Mouse (Mus musculus): Measurements from ENCODE around the gene Gm42674. TPM values are rescaled to one million over a fixed set of nuclear protein-coding genes. Genes with fewer than 3 reads are reported as not detected.

Gm42674 gene
- polyA plus RNA-seq, 1 experiment: not detected

GRCm38 (mm10) chr3:90629298-90629697 is 27.6 kb downstream of the Gm42674 start:
- Histone ChIP-seq H3K4me3 (ENCODE audit: low read depth, low read length) (no peak overlapping the region), H3K4me1 (ENCODE audit: control insufficient read depth, insufficient read depth, insufficient read length, low read length) (peaks cover 11% of the 10 kb centered on the region), H3K27ac (ENCODE audit: insufficient read depth, low read depth, low read length) (no peak overlapping the region), H3K27me3 (ENCODE audit: control insufficient read depth, insufficient read depth, low read length) (no peaks in the 10 kb centered on the region), H3K36me3 (ENCODE audit: control insufficient read depth, insufficient read depth, low read length) (no peaks in the 10 kb centered on the region)
- TF ChIP-seq CTCF (IDR thresholded peaks at IDR 0.05; ENCODE audit: extremely low read depth, insufficient read length, insufficient replicate concordance, low read depth, low read length) (no peak), POLR2A (IDR thresholded peaks at IDR 0.05; ENCODE audit: low read depth, low read length) (no peak)
- WGBS: 90% methylated on average over 2 of the region's 2 CpGs

GRCm38 (mm10) chr3:90631984-90632383 is 30.3 kb downstream of the Gm42674 start:
- H3K36me3 ChIP-seq (ENCODE audit: control insufficient read depth, insufficient read depth, low read length): no peaks in the 10 kb centered on the region
- no peaks in the 10 kb centered on the region for H3K27me3 ChIP-seq (ENCODE audit: control insufficient read depth, insufficient read depth, low read length)
- H3K4me1 ChIP-seq (ENCODE audit: control insufficient read depth, insufficient read depth, insufficient read length, low read length): peaks cover 3% of the 10 kb centered on the region; the same call in 1 of the 2 replicates
- no peak overlapping the region for H3K27ac ChIP-seq (ENCODE audit: insufficient read depth, low read depth, low read length)
- 80% methylated on average over 2 of the region's 2 CpGs for WGBS
- TF ChIP-seq CTCF (IDR thresholded peaks at IDR 0.05; ENCODE audit: extremely low read depth, insufficient read length, insufficient replicate concordance, low read depth, low read length) (no peak), POLR2A (IDR thresholded peaks at IDR 0.05; ENCODE audit: low read depth, low read length) (no peak)
- no peak overlapping the region for H3K4me3 ChIP-seq (ENCODE audit: low read depth, low read length)

- Histone ChIP-seq H3K36me3 (ENCODE audit: control insufficient read depth, insufficient read depth, low read length) (no peaks in the 10 kb centered on the region), H3K4me3 (ENCODE audit: low read depth, low read length) (no peak overlapping the region), H3K27me3 (ENCODE audit: control insufficient read depth, insufficient read depth, low read length) (no peaks in the 10 kb centered on the region), H3K4me1 (ENCODE audit: control insufficient read depth, insufficient read depth, insufficient read length, low read length) (no peaks in the 10 kb centered on the region), H3K27ac (ENCODE audit: insufficient read depth, low read depth, low read length) (no peak overlapping the region)
- WGBS: 35% methylated on average over 1 of the region's 1 CpGs
- TF ChIP-seq CTCF (IDR thresholded peaks at IDR 0.05; ENCODE audit: extremely low read depth, insufficient read length, insufficient replicate concordance, low read depth, low read length) (no peak), POLR2A (IDR thresholded peaks at IDR 0.05; ENCODE audit: low read depth, low read length) (no peak)
These were observed 37.0 kb downstream of the Gm42674 start for GRCm38 (mm10) chr3:90638511-90639275.

- H3K36me3 ChIP-seq (ENCODE audit: control insufficient read depth, insufficient read depth, low read length): no peaks in the 10 kb centered on the region
- WGBS: 55% methylated on average over 7 of the region's 7 CpGs
- no peak overlapping the region for H3K27ac ChIP-seq (ENCODE audit: insufficient read depth, low read depth, low read length)
- no peaks in the 10 kb centered on the region for H3K4me1 ChIP-seq (ENCODE audit: control insufficient read depth, insufficient read depth, insufficient read length, low read length)
- H3K27me3 ChIP-seq (ENCODE audit: control insufficient read depth, insufficient read depth, low read length): no peaks in the 10 kb centered on the region
- no peak overlapping the region for H3K4me3 ChIP-seq (ENCODE audit: low read depth, low read length)
- TF ChIP-seq CTCF (IDR thresholded peaks at IDR 0.05; ENCODE audit: extremely low read depth, insufficient read length, insufficient replicate concordance, low read depth, low read length) (peak; percentile 60; the same call in 1 of the 2 replicates), POLR2A (IDR thresholded peaks at IDR 0.05; ENCODE audit: low read depth, low read length) (no peak)
These were observed 37.9 kb downstream of the Gm42674 start for GRCm38 (mm10) chr3:90639511-90640154.

GRCm38 (mm10) chr3:90640981-90641380 is 39.3 kb downstream of the Gm42674 start:
- no peak for TF ChIP-seq POLR2A (IDR thresholded peaks at IDR 0.05; ENCODE audit: low read depth, low read length)
- no peak for TF ChIP-seq CTCF (IDR thresholded peaks at IDR 0.05; ENCODE audit: extremely low read depth, insufficient read length, insufficient replicate concordance, low read depth, low read length)
- H3K27me3 ChIP-seq (ENCODE audit: control insufficient read depth, insufficient read depth, low read length): no peaks in the 10 kb centered on the region
- H3K36me3 ChIP-seq (ENCODE audit: control insufficient read depth, insufficient read depth, low read length): no peaks in the 10 kb centered on the region
- 81% methylated on average over 7 of the region's 7 CpGs for WGBS
- H3K27ac ChIP-seq (ENCODE audit: insufficient read depth, low read depth, low read length): no peak overlapping the region
- H3K4me3 ChIP-seq (ENCODE audit: low read depth, low read length): no peak overlapping the region
- H3K4me1 ChIP-seq (ENCODE audit: control insufficient read depth, insufficient read depth, insufficient read length, low read length): no peaks in the 10 kb centered on the region

- Histone ChIP-seq H3K4me1 (ENCODE audit: control insufficient read depth, insufficient read depth, insufficient read length, low read length) (no peaks in the 10 kb centered on the region), H3K27me3 (ENCODE audit: control insufficient read depth, insufficient read depth, low read length) (no peaks in the 10 kb centered on the region), H3K36me3 (ENCODE audit: control insufficient read depth, insufficient read depth, low read length) (no peaks in the 10 kb centered on the region), H3K4me3 (ENCODE audit: low read depth, low read length) (no peak overlapping the region), H3K27ac (ENCODE audit: insufficient read depth, low read depth, low read length) (no peak overlapping the region)
- TF ChIP-seq CTCF (IDR thresholded peaks at IDR 0.05; ENCODE audit: extremely low read depth, insufficient read length, insufficient replicate concordance, low read depth, low read length) (peak; percentile 68; the same call in 1 of the 2 replicates), POLR2A (IDR thresholded peaks at IDR 0.05; ENCODE audit: low read depth, low read length) (no peak)
- 45% methylated on average over 3 of the region's 3 CpGs for WGBS
These were observed 42.5 kb downstream of the Gm42674 start for GRCm38 (mm10) chr3:90644220-90644619.

GRCm38 (mm10) chr3:90647291-90647690 is 45.6 kb downstream of the Gm42674 start:
- TF ChIP-seq POLR2A (IDR thresholded peaks at IDR 0.05; ENCODE audit: low read depth, low read length): no peak
- TF ChIP-seq CTCF (IDR thresholded peaks at IDR 0.05; ENCODE audit: extremely low read depth, insufficient read length, insufficient replicate concordance, low read depth, low read length): no peak
- no peaks in the 10 kb centered on the region for H3K4me1 ChIP-seq (ENCODE audit: control insufficient read depth, insufficient read depth, insufficient read length, low read length)
- H3K36me3 ChIP-seq (ENCODE audit: control insufficient read depth, insufficient read depth, low read length): no peaks in the 10 kb centered on the region
- H3K4me3 ChIP-seq (ENCODE audit: low read depth, low read length): no peak overlapping the region
- H3K27me3 ChIP-seq (ENCODE audit: control insufficient read depth, insufficient read depth, low read length): no peaks in the 10 kb centered on the region
- WGBS: 79% methylated on average over 1 of the region's 1 CpGs
- no peak overlapping the region for H3K27ac ChIP-seq (ENCODE audit: insufficient read depth, low read depth, low read length)

Data from small intestine, adult 2 months (tissue).